Mouse (Mus musculus) kidney, postnatal 10 days (tissue): ENCODE measurements around the gene Lix1l.
"Not testable (repeated sequence)": the region's sequence is repeated elsewhere in the genome, so short reads cannot be mapped to it uniquely, and the experiment has no call there.

Experiments used
- DNase-seq: peaks from one replicate; pipeline ENCODE4 v3.0.0; 2021; ENCODE audit warnings: mixed read lengths

Lix1l gene

DNA sequence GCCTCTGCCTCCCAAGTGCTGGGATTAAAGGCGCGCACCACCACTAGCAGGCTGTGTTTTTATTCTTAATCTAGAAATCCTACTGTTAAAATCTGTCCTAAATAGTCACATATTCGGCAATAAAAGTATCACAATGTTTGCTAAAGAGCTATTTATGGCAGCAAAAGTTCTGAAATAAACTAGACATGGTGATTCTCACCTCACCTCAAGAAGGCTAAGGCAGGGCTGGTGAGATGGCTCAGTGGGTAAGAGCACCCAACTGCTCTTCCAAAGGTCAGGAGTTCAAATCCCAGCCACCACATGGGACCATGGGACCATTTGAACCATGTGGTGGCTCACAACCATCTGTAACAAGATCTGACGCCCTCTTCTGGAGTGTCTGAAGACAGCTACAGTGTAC lies 10.3 kb upstream of the Lix1l start:
- no peak for DNase-seq

DNA sequence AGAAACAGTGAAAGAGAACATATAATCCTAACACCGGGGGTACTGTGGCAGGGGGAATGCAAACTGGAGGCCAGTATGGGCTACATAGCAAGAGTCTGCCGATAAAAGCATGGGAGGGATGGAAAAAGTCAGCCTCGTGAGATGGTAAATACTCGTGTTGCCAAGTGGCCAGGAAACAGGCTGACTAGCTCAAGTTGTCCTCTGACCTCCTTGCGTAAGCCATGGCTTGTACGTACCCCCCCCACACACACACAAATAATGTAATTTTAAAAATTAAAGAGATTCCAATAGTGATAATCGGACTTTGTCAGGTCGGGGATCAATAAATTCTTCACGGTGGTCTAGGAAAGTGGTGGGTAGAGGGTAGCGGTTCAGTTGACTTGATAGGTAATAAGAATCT lies 7.6 kb upstream of the Lix1l start:
- peak; percentile 45 for DNase-seq

DNA sequence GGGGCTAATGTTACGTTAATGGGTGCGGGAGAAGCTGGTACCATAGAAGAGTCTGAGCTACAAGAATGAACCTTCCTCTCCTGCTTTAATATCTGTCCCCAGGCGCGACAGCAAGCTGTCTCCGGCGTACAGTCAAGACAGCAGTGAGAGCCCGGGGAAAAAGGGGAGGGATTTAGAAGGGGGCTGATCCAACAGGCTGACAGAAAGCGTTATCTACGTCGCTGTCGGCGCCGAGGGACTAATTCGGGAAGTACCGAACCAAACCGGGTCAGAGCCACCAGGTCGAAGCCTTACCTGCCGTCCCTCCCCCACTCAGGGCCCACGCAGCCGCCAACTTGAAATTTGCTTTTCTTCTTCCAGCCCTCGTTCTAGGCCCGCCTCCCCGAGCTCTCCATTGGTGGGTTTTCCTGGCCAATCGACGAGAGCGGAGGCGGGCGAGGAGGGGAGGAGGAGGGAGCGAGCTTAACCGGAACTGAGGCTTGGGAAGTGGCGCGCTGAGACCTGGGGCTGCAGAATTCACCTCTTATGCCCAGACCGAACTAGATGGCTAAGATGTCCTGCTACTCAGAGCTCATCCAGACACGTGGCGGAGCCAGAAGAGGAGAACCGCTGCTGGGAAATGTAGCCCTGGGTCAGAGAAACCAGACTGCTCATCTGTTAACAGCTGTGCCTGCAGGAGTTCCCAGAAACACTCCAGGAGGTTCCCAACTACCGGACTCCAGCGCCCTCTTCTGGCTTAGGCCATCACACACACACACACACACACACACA lies 7.0 kb upstream of the Lix1l start, which contains the start of gene Polr3gl:
Gene Polr3gl, minus strand, starts transcription at position 392 of the 771 bp plus-strand sequence.
- DNase-seq: peak; percentile 96

- DNase-seq: no peak
Observed at GRCm38 (mm10) chr3:96594851-96595250, 6.1 kb upstream of the Lix1l start.

DNA sequence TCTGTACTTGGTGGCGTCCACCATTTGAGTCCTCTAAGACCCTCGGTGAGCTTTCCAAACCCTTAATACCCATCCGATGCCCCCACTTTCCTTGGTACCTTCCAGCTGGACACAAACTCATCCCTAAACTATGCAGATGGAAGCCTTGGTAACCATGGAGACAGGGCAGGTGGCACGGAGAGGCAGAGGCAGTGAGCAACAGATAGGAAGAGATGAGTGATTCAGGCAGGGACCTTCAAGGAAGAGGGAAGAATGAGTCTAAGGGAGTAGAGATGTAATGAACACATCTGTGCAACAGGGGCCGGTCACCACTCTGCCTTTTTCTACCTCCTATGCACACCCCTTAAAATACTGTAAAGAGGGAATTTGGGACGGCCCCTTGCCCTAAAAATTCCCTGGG lies 5.3 kb upstream of the Lix1l start:
- DNase-seq: no peak

- peak; percentile 67 for DNase-seq
Observed at GRCm38 (mm10) chr3:96596228-96596707, 4.7 kb upstream of the Lix1l start, which contains the start of gene Ankrd34a. Gene Ankrd34a (plus strand): TSS chr3:96596636.

DNA sequence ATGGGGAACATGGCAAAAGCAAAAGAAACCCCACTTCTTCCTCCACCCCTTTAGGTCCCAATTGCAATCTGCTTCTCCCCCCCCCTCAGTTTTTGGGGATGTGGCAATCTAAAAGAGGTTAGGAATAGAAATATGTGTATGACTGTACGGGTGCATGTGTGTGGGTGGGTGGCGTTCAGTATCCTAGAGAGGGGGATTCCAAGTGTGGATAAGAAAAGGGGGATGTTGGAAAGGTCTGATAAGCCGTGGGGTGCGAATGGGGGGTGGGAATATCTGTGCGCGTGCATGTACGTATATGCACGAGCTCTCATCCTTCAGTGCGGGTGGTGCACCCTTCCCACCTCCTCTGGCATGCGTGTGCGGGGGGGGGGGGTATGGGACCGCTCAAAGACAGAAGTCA lies 4.1 kb upstream of the Lix1l start:
- no peak for DNase-seq

GRCm38 (mm10) chr3:96597435-96597891 lies 3.5 kb upstream of the Lix1l start:
- DNase-seq: peak; percentile 56

DNA sequence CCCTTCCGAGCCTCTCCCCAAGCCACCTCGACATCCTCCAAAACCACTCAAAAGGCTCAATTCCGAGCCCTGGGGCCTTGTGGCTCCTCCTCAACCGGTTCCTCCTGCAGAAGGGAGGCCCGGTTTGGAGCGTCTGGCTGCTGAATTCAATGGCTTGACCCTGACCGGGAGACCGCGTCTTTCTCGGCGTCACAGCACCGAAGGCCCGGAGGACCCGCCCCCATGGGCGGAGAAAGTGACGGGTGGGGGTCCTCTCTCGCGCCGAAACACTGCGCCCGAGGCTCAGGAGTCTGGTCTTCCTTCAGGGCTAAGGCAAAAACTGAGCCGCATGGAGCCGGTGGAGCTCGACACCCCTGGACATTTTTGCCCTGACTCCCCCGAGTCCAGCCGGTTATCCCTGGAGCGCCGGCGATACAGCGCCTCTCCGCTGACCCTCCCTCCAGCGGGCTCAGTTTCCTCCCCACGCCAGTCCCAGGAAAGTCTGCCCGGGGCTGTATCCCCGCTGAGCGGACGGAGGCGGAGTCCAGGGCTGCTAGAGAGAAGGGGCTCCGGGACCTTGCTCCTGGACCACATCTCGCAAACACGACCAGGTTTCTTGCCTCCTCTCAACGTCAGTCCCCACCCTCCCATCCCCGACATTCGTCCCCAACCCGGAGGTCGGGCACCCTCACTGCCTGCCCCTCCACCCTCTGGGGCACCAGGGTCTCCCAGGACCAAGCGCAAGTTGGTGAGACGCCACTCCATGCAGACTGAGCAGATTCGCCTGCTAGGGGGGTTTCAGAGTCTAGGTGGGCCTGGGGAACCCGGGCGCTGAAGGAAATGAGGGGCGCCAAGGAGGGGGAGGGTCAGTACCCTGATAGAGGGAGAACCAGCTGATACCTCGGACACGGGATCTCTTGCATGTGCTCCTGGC lies 2.5 kb upstream of the Lix1l start:
- DNase-seq: peak; percentile 87

DNA sequence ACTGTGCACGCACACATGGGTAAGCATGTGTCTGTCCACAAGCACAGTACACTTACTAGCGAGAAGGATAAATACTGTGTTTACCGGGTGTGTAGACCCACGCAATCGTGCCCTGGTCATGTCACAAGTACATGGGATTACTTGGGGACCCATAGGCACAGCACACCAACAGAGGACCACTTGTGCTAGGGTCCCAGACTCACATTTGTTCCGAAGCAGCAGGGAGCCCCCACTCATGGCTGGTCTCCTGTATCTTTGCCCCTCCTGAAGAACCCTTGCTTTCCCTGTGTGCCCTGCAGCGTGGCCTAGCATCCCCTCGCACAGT lies 1.9 kb upstream of the Lix1l start:
- DNase-seq: no peak

DNA sequence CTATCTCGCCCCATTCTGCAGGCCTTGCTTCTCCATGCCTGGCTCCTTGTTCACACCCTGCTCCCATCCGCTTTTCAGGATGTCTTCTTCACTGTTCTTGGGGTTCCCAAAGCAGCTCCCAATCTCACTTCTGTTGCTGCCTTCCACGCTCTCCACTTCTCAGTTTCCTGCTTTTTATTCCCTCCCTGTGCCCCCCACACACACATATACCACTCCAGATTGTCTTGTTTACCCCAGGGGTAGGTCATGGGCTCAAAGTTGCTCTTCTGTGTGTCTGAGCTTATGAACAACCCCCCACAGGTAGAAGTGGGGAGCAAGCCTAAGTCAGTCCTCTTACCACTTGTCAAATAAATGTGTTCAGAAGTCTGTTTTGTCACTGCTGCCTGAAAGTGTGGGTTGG lies 1.5 kb upstream of the Lix1l start:
- no peak for DNase-seq

DNA sequence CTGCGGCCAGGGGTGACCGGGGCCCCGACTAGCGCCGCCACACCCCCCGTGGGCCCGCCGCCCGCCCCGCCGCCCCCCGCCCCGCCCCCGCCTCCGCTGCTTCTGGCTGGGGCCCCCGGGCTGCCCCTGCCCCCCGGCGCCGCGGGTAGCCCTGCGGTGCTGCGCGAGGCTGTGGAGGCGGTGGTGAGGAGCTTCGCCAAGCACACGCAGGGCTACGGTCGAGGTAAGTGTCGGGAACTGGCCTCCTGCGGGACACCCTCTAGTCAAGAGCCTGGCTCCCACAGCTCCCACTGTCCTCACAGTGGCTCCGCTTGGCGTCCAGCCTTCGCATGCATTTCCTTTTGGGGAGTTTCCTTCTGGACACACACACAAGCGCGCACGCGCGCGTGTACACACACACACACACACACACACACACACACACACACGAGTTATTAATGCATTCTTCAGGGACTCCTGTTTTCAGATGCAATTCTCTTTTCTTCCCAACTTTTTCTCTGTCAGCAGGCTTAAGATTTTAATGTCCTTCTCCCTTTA lies 370 bp downstream of the Lix1l start:
- peak; percentile 88 for DNase-seq

GRCm38 (mm10) chr3:96601941-96602703 lies 1.2 kb downstream of the Lix1l start:
- DNase-seq: peak; percentile 67

- no peak for DNase-seq
Observed at GRCm38 (mm10) chr3:96602704-96603084, 1.7 kb downstream of the Lix1l start.

DNA sequence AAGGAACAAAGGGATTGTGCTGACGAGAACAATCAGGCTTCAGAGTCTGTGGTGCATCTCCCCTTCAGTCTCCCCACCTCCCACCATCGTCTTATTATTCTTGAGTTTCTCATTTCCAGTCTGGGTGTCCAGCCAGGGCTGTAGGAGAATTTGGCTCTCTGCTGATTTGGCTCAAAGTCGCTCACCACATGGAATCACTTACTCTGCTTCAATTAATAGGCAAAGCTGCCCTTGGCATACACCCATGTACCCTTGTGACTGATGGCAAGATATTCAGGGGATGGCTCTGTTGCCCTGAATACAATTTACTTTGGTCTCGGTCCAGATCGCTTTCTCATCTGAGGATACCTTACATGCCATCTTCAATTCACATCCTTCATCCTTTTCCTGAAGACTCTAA lies 2.4 kb downstream of the Lix1l start:
- no peak for DNase-seq

GRCm38 (mm10) chr3:96606007-96606406 lies 5.1 kb downstream of the Lix1l start:
- DNase-seq: not testable (repeated sequence)

GRCm38 (mm10) chr3:96606618-96607017 lies 5.7 kb downstream of the Lix1l start:
- DNase-seq: no peak

GRCm38 (mm10) chr3:96617941-96618340 lies 17.0 kb downstream of the Lix1l start:
- no peak for DNase-seq

GRCm38 (mm10) chr3:96623201-96623600 lies 22.3 kb downstream of the Lix1l start:
- no peak for DNase-seq

DNA sequence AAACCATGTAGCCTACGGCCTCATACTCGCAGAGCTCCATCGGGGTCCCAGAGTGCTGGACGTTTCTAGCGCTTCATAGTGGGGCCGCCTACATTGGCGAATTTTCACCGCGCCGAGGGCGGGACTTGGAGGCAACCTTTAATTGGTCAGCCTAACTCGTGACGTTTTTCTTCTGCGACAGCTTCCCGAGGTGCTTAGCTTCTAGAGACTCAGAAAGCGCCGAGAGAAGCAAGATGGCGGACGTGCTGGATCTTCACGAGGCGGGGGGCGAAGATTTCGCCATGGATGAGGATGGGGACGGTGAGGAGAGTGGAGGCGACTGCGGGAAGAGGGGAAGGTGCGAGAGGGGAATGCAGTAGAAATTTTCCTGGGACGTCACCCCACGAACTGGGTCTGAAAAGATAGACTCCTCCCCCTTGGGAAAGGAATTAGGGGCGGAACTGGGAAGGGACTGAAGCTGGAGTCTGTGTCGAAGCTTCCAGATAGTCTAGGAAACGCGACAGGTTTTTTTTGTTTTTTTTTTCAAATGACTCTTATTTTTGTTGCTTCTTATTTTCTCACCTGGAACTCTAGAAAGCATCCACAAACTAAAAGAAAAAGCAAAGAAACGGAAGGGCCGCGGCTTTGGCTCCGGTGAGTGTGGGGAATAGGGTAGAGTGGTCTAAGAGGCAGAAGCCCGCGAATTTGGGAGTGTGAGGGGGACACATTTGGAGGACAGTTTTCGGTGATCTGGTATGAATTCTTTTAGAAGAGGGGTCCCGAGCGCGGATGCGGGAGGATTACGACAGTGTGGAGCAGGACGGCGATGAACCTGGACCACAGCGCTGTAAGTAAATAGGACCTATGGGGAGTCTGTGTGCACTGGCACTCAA lies 29.0 kb downstream of the Lix1l start, which contains the start of gene Rbm8a:
Gene Rbm8a, plus strand, starts transcription at position 205 of the 872 bp plus-strand sequence.
- DNase-seq: peak; percentile 98

- no peak for DNase-seq
Observed at GRCm38 (mm10) chr3:96632058-96632457, 31.1 kb downstream of the Lix1l start.
